Mouse (Mus musculus) CH12.LX (cell line): ENCODE results near the gene Cd300ld4. TPM values are rescaled to one million over a fixed set of nuclear protein-coding genes. Genes with fewer than 3 reads are reported as not detected.
"Not testable (repeated sequence)": the region's sequence is repeated elsewhere in the genome, so short reads cannot be mapped to it uniquely, and the experiment has no call there.

Experiments
- DNase-seq: peaks from one replicate; pipeline ENCODE4 v3.0.0-alpha.2; 2013; ENCODE audit errors: extremely low read depth
- H3K27ac ChIP-seq: 2 replicates; pipeline ENCODE4 v1.5.1; 2012; ENCODE audit warnings: low read depth, mild to moderate bottlenecking, control low read depth, moderate library complexity; ENCODE audit not compliant: insufficient read depth
- H3K27me3 ChIP-seq: replicated peaks from 2 replicates; pipeline ENCODE3; 2012; ENCODE audit warnings: inconsistent platforms
- H3K36me3 ChIP-seq, 2 experiments: replicated peaks in 1 of 2; 2 replicates each; pipeline versions ENCODE3 to v1.6.1; 2012; ENCODE audit warnings: inconsistent platforms in 1 of 2, low read length in 1 of 2, mild to moderate bottlenecking in 1 of 2, mixed read lengths in 1 of 2, moderate library complexity in 1 of 2; ENCODE audit not compliant: control insufficient read depth in 1 of 2, insufficient read depth in 1 of 2
- H3K4me1 ChIP-seq, 2 experiments: 2 replicates each; pipeline ENCODE4 v1.6.1; 2012; ENCODE audit warnings: inconsistent platforms in 1 of 2, moderate library complexity in 1 of 2; ENCODE audit not compliant: insufficient read depth in 2 of 2, control insufficient read depth in 1 of 2
- H3K4me2 ChIP-seq: 2 replicates; pipeline ENCODE4 v1.6.1; 2012; ENCODE audit warnings: low read depth, mild to moderate bottlenecking, control low read depth; ENCODE audit not compliant: poor library complexity, insufficient read depth, severe bottlenecking
- H3K4me3 ChIP-seq, 3 experiments: fragments of 150-350 bp in 1 of 3; sonication (generic) in 1 of 3; replicated peaks in 1 of 3; 2 replicates each; pipeline versions ENCODE3 to v1.5.1; 2011 to 2012; ENCODE audit warnings: low read depth in 2 of 3, low read length in 2 of 3, mild to moderate bottlenecking in 2 of 3, moderate library complexity in 2 of 3, control low read depth in 1 of 3, improper control_type of control experiment in 1 of 3, inconsistent platforms in 1 of 3, mixed read lengths in 1 of 3; ENCODE audit not compliant: poor library complexity in 1 of 3
- H3K79me2 ChIP-seq: replicated peaks from 2 replicates; pipeline ENCODE4 v1.6.1; 2012; ENCODE audit warnings: mild to moderate bottlenecking, moderate library complexity; ENCODE audit not compliant: control insufficient read depth, poor library complexity, insufficient read depth, severe bottlenecking; ENCODE audit errors: extremely low read depth
- H3K9ac ChIP-seq: 2 replicates; pipeline ENCODE4 v1.6.1; 2012; ENCODE audit warnings: low read depth, mild to moderate bottlenecking, control low read depth, moderate library complexity; ENCODE audit not compliant: insufficient read depth
- H3K9me3 ChIP-seq: replicated peaks from 2 replicates; pipeline ENCODE3; 2012; ENCODE audit warnings: low read length, inconsistent platforms, mixed read lengths
- BHLHE40 ChIP-seq: IDR thresholded peaks from 2 replicates; pipeline ENCODE4 v1.6.1; 2011; ENCODE audit warnings: mild to moderate bottlenecking, low read depth, low read length, improper control_type of control experiment
- CTCF ChIP-seq, 2 experiments: IDR thresholded peaks in 1 of 2; conservative IDR thresholded peaks in 1 of 2; 2 replicates each; pipeline ENCODE4 v1.5.1; 2011 to 2012; ENCODE audit warnings: low read depth in 2 of 2, low read length in 2 of 2, improper control_type of control experiment in 1 of 2, inconsistent platforms in 1 of 2, mild to moderate bottlenecking in 1 of 2, moderate library complexity in 1 of 2
- EP300 ChIP-seq: IDR thresholded peaks from 2 replicates; pipeline ENCODE4 v1.6.1; 2011; ENCODE audit warnings: low read length, improper control_type of control experiment
- ETS1 ChIP-seq: conservative IDR thresholded peaks from 2 replicates; pipeline ENCODE4 v1.6.1; 2012; ENCODE audit warnings: low read depth, mild to moderate bottlenecking, inconsistent platforms, low read length, improper control_type of control experiment, moderate library complexity
- GABPA ChIP-seq: IDR thresholded peaks from 2 replicates; pipeline ENCODE4 v1.6.1; 2012; ENCODE audit warnings: low read depth, low read length, improper control_type of control experiment, inconsistent platforms; ENCODE audit not compliant: insufficient replicate concordance
- JUN ChIP-seq: IDR thresholded peaks from 2 replicates; pipeline ENCODE4 v1.6.1; 2011; ENCODE audit warnings: low read depth, mild to moderate bottlenecking, low read length, improper control_type of control experiment, moderate library complexity; ENCODE audit not compliant: insufficient read depth
- JUND ChIP-seq: conservative IDR thresholded peaks from 2 replicates; pipeline ENCODE4 v1.6.1; 2011; ENCODE audit warnings: low read depth, low read length, improper control_type of control experiment
- MAFK ChIP-seq: IDR thresholded peaks from 2 replicates; pipeline ENCODE4 v1.6.1; 2011; ENCODE audit warnings: low read length, improper control_type of control experiment; ENCODE audit not compliant: insufficient replicate concordance
- POLR2AphosphoS2 ChIP-seq: IDR thresholded peaks from 2 replicates; pipeline ENCODE4 v1.6.1; 2011; ENCODE audit warnings: low read depth, low read length, improper control_type of control experiment
- RAD21 ChIP-seq: IDR thresholded peaks from 2 replicates; pipeline ENCODE4 v1.6.1; 2011; ENCODE audit warnings: low read depth, mild to moderate bottlenecking, low read length, improper control_type of control experiment, moderate library complexity
- RCOR1 ChIP-seq: conservative IDR thresholded peaks from 2 replicates; pipeline ENCODE4 v1.6.1; 2012; ENCODE audit warnings: low read depth, mild to moderate bottlenecking, inconsistent platforms, low read length, improper control_type of control experiment
- SMC3 ChIP-seq: IDR thresholded peaks from 2 replicates; pipeline ENCODE4 v1.6.1; 2011; ENCODE audit warnings: low read depth, low read length, improper control_type of control experiment
- TBP ChIP-seq: conservative IDR thresholded peaks from 2 replicates; pipeline ENCODE4 v1.6.1; 2011; ENCODE audit warnings: low read depth, low read length, improper control_type of control experiment
- TCF12 ChIP-seq: IDR thresholded peaks from 2 replicates; pipeline ENCODE4 v1.6.1; 2014; ENCODE audit warnings: low read depth, mild to moderate bottlenecking, inconsistent platforms, low read length, improper control_type of control experiment
- ZNF384 ChIP-seq: IDR thresholded peaks from 2 replicates; pipeline ENCODE4 v1.6.1; 2012; ENCODE audit warnings: low read depth, low read length, improper control_type of control experiment, inconsistent platforms
- dilution Hi-C: fragments of 300-500 bp; cut with MboI; formaldehyde crosslinking; loops from 2 replicates; pipeline ENCODE4 v1.14.3; 2020; ENCODE audit warnings: low sequenced_read_pairs; ENCODE audit not compliant: extremely low pct_unique_long_range_greater_than_20kb, extremely low pct_ligation_motif_present
- in situ Hi-C: fragments of 300-500 bp; cut with MboI; formaldehyde crosslinking; loops from 3 replicates; pipeline ENCODE4 v1.14.3; 2019; ENCODE audit warnings: low sequenced_read_pairs, low pct_ligation_motif_present, low pct_unique_long_range_greater_than_20kb, mixed read lengths
- polyA plus RNA-seq: library from polyadenylated mRNA; unstranded; fragments of >175 nt; gene quantifications from 2 replicates; pipeline ENCODE4 v1.2.1, GENCODE M21; 2012; ENCODE audit warnings: low read depth; ENCODE audit not compliant: insufficient read length
- total RNA-seq, 2 experiments: library from RNA; depleted of rRNA; stranded (reverse); fragments of 300-350 nt in 1 of 2; fragments of >200 nt in 1 of 2; gene quantifications; 2 replicates each; pipeline ENCODE4 v1.2.3; 2012 to 2014

The Cd300ld4 gene
- total and polyA plus RNA-seq, 3 experiments: not detected

DNA sequence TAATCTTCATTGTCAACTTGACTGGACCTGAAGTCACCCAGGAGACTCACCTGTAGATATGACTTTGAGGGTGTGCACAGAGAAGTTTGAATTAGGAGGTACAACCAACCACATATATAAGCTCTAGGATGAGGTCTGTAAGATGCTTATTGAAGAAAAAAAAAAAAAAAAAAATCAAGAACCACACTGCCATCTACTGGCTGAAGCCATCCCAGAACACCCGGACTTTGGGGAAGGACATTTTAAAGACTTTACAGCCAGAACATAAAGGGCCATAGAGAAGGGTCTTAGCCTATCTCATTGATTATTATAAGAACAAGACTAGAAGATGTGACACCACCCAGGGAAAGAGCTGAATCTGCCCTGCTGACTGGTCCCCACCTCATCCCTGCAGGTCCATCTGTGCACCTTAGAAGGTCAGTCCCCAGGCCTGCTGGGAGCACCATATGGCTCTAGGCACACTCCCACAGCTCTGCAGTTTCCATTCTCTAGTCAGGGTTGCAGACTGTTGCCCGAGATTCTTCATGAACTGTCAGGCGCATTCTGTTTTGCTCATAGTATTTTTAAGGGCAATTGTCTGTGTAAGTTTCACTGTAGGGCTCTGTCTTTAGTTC lies 22.6 kb upstream of the Cd300ld4 start:
- TF ChIP-seq JUN (no peak), MAFK (0 out of 2 replicates have a peak, but pooled peaks have one; percentile 15), RAD21 (peak; percentile 65), ZNF384 (peak; percentile 100), GABPA (no peak), BHLHE40 (no peak), JUND (0 out of 2 replicates have a peak, but pooled peaks have one; percentile 14), SMC3 (peak; percentile 64), CTCF (conservative IDR thresholded peaks at IDR 0.05 in 1 of 2, IDR thresholded peaks at IDR 0.05 in 1 of 2; ENCODE audit: low read depth in 2 of 2, low read length in 2 of 2) (peak; percentile 46 to 82; a peak in 3 of 4 replicates), RCOR1 (no peak), EP300 (no peak), TBP (no peak)
- H3K4me3 ChIP-seq: no peak overlapping the region
- no peak overlapping the region for H3K9ac ChIP-seq
- no peaks in the 10 kb centered on the region for H3K79me2 ChIP-seq
- in situ Hi-C loops (no loop called here), dilution Hi-C loops (no loop called here)
- H3K4me1 ChIP-seq: peaks cover 5 to 6% of the 10 kb centered on the region in 2 experiments
- H3K9me3 ChIP-seq: no peaks in the 10 kb centered on the region
- H3K36me3 ChIP-seq: no peaks in the 10 kb centered on the region
- H3K27me3 ChIP-seq: peaks cover 50% of the 10 kb centered on the region
- H3K4me2 ChIP-seq: no peak overlapping the region
- no peak overlapping the region for H3K27ac ChIP-seq
- DNase-seq: peak; percentile 43

GRCm38 (mm10) chr11:115048259-115048658 lies 21.4 kb upstream of the Cd300ld4 start, which contains the start of gene Cd300ld3:
Cd300ld3 (minus strand) TSS chr11:115048409.
- H3K4me2 ChIP-seq: no peak within 1 kb of the TSS

DNA sequence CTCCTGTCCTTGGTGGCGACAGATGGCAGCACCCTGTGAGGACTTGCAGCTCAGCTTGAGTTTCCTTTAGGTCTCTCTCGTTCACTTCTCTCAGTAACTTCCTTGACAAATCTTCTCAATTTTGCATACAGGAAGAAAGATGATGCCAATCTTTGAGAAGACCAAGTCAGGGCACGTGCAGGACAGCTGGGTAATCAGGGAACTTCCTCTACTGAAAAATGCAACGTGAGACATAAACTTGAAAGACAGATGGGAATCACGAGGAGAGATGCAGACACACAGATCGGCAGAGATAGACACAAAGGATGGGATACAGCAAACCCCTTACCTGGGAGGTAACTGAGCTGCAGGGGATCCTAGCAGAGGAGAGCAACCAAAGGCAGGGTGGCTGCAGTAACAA lies 10.9 kb upstream of the Cd300ld4 start, which contains the start of gene Cd300ld5:
TSS of gene Cd300ld5 (minus strand) at position 101 of the 400 bp plus-strand sequence.
- H3K9me3 ChIP-seq, dilution Hi-C loops, H3K36me3 ChIP-seq, H3K4me2 ChIP-seq, H3K4me3 ChIP-seq, in situ Hi-C loops, H3K27ac ChIP-seq, H3K9ac ChIP-seq, H3K79me2 ChIP-seq, H3K4me1 ChIP-seq, DNase-seq, H3K27me3 ChIP-seq: not testable (repeated sequence)

More at GRCm38 (mm10) chr11:115048259-115048658, 21.4 kb upstream of the Cd300ld4 start, which contains the start of gene Cd300ld3:
- no peak for DNase-seq
- dilution Hi-C loops (no loop called here), in situ Hi-C loops (no loop called here)
- Histone ChIP-seq H3K27ac (no peak within 1 kb of the TSS), H3K4me1 (peaks cover 5 to 6% of the 10 kb centered on the region in 2 experiments), H3K27me3 (peaks cover 40% of the 10 kb centered on the region), H3K36me3 (no peaks in the 10 kb centered on the region), H3K4me3 (no peak within 1 kb of the TSS), H3K9me3 (no peaks in the 10 kb centered on the region), H3K9ac (no peak within 1 kb of the TSS), H3K79me2 (no peaks in the 10 kb centered on the region)
- TF ChIP-seq BHLHE40: peak; percentile 59
- TF ChIP-seq ETS1: peak; percentile 54
- peak; percentile 20; the same call in 1 of the 2 replicates for TF ChIP-seq TCF12
- no peak for TF ChIP-seq POLR2AphosphoS2

GRCm38 (mm10) chr11:115016093-115016492 lies 10.7 kb downstream of the Cd300ld4 start, which contains the start of gene Cd300ld2:
Cd300ld2 (minus strand) TSS chr11:115016193.
- H3K27ac ChIP-seq, H3K36me3 ChIP-seq, H3K4me2 ChIP-seq, H3K4me3 ChIP-seq, H3K79me2 ChIP-seq, H3K27me3 ChIP-seq, H3K9ac ChIP-seq, in situ Hi-C loops, dilution Hi-C loops, H3K4me1 ChIP-seq, DNase-seq, H3K9me3 ChIP-seq: not testable (repeated sequence)
